Mouse (Mus musculus): ENCODE measurements around the gene Pdhx.

Gene Pdhx

DNA sequence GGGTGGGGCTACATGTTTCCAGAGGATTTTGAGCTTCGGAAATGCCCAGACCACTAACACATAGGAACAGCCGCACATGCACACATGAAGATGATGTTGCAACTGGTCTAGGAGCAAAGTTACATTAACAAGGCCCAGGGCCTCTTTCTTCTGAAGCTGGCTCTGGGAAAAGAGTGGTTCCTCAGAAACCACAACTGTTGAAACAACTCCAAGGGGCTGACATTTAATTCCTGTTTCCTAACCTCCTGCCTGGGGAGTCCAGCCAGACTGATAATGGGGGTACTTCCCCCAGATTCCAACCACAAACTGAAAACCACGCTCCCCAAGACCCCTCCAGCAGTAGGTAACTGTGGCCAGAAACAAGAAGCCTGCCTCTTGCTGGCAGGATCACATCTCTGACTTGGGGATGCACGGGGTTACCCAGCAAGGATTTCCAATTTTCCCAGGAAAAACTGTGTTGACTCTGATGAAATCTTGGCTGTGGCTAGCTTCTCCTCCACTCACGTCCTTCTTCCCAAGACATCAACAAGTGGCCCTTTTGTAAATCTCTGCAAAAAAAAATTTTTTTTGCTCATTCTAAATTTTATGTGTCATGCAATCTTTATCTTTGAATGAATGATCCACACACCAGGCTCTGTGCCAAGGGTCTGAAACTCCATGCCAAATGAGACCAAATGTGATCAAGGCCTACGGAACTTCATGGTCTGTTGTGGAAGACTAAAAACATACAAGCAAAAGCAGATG is 86.2 kb downstream of the Pdhx start:
- DNase-seq = peak in 1 of 2 experiments; percentile 17

DNA sequence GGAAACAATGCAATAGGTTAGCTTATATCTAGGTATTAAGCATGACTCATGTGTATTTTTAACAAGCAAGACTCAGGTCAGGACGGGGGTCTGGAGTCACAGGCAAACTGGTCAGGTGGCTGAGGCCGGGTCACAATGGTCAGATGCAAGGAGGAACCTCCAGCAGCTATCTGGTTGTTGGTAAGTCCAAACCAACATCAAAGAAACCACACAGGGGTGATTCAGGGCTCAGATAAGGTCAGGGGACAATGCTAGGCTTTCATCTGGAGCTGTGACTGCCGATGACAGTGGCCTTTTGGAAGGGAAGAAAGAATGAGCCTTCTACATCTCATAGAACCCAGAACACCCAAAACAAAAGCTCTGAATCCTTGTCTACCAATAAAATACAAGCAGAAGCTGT is 86.9 kb downstream of the Pdhx start:
- DNase-seq = no peak

DNA sequence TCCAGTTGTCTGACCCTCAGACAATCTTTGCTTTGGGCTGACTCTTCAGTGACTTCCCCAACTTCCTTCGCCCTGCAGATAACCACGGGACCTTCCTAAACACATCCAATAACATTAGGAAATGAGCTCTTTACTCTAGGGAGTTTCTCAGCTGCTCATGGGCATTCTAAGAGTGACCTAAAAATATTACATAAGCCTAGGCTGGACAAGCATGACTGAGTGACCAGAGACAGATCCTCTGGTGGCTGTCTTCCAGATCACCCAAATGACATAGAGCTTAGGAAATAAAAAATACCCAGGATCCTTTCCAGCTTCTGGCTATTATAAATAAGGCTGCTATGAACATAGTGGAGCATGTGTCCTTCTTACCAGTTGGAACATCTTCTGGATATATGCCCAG is 90.5 kb downstream of the Pdhx start:
- no peak for DNase-seq

DNA sequence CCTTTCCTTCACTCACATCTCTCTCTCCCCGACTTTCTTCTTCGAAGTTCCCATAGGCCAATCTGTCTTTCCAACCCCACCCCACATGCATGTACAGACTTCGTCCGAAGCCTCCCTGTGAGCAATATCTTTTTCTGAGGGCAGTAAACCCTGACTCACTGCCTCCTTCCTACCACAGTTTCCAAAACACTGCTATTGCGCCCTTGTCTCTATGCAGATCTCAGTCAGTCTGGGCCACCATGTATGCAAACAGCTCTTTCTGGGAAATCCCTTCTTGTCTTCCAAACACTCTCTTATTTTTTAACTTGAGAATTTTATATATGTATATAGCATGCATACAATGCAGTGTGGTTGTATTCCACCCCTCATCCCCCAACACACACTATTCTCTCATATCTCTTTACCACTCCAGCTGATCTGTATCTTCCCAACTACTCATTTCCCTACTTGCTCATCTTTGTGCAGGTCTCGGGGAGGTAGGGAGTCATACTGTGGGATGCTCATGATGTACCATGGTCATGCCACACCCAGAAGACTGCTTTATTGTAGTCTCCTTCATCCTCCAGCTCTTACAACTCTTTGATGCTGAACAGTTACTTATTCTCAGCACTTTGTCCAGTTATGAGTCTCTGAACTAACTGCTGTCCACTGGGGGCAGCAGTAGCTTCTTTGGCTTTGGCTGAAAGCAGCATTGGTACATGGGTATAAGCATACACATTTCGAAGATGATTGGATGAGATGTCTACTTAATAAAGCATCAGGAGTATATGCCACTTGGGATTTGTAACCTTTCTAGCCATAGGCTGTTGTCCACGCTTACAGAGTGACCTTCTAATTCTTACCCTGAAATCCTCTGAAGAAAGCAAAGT is 91.6 kb downstream of the Pdhx start:
- DNase-seq = no peak

DNA sequence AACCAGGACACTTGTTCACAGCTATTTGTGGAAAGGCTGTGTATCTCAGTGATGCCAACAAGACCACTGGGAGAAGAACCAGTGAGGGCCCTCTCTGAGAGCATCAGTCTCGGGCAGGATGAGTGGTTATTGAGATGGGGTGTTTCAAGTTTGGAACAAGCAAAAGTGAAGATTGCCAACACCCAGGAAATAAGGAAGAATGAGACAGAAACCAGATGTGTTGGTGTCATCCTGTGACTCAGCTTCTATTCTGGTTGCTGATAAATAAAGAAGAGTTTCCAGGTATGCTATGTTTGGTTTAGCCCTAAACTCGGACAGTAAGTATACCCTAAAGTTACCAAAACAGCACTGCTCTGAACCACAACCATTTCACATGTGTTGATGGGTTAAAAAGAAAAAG is 92.4 kb downstream of the Pdhx start:
- no peak for DNase-seq

DNA sequence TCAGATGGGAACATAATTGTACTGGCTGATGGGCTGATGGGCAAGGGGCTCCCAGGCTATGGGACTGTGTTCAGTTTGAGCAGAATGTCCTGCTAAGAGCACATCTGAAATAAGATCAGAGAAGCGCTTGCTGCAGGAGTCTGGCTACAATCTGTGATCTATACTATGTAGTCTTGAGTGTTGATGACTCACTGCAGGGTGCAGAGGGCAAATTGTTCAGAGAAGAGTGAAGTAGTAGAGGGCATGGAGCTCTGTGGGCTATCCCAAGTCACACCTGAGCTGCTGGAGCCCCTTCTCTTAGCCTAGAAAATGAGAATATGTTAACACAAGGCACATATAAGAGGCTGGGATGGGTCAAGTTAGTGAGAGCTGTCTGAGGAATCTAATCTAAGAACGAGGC is 93.8 kb downstream of the Pdhx start:
- DNase-seq = no peak

DNA sequence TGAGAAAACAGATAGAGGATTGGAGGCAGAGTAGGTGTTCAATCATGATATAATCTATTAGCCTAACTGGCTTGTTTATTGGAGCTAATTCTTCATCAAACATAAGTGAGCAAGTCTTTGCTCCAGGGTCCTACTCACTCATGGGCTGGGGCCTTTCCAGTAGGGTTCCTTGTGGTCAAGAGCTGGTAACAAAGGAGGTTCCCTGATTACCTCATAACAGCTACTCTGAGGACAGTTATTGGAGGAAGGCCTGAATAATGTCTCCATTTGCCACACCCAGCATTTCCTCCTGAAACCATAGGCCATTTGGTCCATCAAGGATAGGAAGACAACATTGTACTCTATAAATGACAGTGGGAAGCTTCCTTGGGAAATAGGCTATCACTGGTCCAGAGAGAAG is 94.2 kb downstream of the Pdhx start:
- no peak for DNase-seq

DNA sequence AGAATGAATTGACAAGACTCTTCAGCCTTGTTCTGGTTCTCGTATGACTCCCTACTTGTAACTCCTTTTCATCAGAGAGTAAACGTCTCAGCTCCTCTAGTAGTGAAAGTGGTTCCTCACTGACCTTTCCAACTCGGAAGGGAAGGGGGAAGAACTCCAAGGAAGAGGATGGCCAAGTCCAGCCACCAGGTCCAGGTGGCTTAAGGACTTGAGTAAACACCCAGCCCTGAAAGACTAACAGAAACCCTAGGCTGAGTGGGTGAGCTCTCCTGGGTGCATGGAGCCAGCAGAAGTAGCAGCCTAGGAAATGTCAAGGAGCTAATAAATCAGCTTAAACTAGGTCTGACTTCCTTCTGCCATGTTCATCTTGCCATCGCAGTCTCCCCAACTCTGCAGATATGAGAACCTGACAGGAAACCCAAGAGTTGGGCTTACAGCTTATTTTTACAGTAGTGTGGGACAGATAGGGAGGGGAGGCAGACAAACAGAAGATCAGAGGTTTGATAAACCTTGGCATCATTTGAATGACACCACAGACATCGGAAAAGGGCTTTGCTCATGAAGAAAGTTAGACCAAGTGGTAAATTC is 97.9 kb downstream of the Pdhx start:
- no peak for DNase-seq

DNA sequence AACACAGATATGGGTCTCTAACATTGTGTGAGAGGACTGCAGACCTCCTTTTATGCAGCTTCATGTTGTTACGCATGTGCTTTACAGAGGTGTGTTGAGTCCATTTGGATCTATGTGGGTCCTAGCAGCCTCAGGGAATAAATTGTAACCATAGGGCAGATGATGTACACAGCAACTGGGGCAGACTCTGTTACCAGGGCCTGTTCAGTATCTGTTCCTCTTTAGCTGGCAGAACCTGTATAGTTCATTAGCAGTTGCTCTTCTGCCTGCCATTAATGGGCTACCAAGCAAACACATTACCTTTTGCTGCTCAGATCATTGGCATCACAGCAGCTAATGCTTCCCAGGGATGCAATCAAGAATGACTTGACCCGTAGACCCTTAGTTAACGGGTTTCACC is 100.2 kb downstream of the Pdhx start:
- no peak for DNase-seq

DNA sequence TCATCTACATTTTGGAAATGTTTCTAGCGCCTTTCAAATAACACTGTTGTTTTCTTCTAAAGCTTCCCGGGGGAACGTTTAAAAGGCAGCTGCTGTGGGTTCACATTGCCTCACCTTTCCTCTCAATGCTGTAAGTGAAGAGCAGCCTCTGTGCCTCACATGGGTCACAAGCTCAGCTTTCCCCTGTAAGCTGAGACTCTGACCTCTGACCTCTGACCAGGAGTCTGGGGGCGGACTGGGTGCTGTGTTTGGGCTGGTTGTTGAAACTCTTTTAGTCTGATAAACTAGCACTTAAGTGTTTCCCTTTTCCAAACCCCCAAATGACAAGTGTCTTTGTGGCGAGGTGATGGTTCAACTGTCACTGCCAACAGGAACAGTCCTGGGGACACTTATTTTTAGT is 100.7 kb downstream of the Pdhx start:
- no peak for DNase-seq

DNA sequence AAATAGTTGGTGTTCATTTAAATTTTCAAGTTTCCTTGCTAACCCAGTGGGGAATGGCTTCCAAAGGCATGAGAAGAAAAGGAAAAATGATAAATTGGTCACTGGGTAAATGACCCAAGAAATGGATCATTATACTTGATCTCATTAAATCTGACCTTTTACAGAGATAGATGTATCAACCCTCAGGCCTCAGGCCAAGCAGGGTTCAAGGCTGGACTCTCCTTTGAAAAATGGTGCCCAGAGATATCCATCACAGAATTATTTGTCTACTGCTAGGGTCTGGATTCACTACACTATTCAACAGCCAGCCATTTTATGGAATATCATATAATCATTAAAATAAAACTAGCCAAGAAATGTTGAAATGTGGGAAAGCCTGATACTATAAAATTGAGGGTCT is 101.4 kb downstream of the Pdhx start:
- DNase-seq = no peak

Measured in kidney, postnatal 4 days (tissue).